Mouse (Mus musculus): ENCODE measurements at regions not wholly inside any gene's neighbourhood (a gene's known extent, or its start where the extent isn't known, plus 50 kb on each side); places are given as distances from the start of the nearest gene placed in this dataset.

- DNase-seq (ENCODE audit: extremely low spot score, low read depth, low spot score): no peak
These were observed 191.6 kb downstream of the Agtpbp1 start for GRCm38 (mm10) chr13:59393231-59393938.

- DNase-seq (ENCODE audit: extremely low spot score, low read depth, low spot score): no peak
These were observed 192.2 kb downstream of the Agtpbp1 start for GRCm38 (mm10) chr13:59392828-59393227.

GRCm38 (mm10) chr13:59387627-59388325, 197.3 kb downstream of the Agtpbp1 start:
- no peak for DNase-seq (ENCODE audit: extremely low spot score, low read depth, low spot score)

DNA sequence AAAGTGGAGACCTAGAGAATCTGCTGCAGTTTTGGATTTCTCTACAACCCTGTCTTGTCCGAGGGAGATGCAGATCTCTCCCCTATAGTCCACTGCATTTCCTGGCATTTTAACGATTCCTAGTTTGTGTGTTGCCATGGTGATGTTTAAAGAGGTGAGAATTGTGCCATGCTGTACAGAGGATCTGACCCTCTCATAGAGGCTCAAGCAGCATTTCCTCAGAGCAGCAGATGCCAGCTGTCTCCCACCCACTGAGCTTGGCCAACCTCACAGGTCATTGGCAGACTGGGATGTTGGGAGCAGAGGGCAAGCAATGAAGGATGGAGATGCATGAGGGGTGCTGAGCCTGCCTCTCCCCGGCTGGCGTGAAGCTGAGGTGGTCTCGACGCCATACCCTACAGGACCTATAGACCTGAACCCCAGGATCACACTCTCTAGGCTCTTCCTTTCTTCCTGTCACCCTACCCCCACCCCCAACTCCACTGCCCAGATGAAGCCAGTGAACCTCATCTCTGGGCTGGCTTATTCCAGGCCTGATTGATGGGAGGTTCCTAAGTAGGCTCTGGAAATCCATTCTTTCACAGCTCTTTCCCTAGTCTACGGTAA, 198.0 kb downstream of the Agtpbp1 start:
- DNase-seq (ENCODE audit: extremely low spot score, low read depth, low spot score): no peak

DNA sequence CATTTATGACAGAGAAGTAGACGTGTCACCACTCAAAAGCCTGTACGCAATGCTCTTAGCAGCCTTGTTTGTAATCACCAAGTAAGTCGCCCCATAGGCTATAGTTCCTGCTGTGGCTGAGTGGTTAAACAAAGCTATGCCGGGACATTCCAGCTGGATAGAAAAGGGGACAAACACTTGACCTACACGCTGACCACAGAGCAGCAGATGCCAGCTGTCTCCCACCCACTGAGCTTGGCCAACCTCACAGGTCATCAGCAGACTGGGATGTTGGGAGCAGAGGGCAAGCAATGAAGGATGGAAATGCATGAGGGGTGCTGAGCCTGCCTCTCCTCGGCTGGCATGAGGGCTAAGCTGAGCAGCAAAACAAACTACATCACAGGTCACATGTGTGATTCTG, 199.2 kb downstream of the Agtpbp1 start:
- no peak for DNase-seq (ENCODE audit: extremely low spot score, low read depth, low spot score)

- DNase-seq (ENCODE audit: extremely low spot score, low read depth, low spot score): no peak
These were observed 214.7 kb downstream of the Agtpbp1 start for GRCm38 (mm10) chr13:59370141-59370816.

- no peak for DNase-seq (ENCODE audit: extremely low spot score, low read depth, low spot score)
These were observed 216.2 kb downstream of the Agtpbp1 start for GRCm38 (mm10) chr13:59368550-59369449.

- DNase-seq (ENCODE audit: extremely low spot score, low read depth, low spot score): peak; percentile 72
These were observed 219.6 kb downstream of the Agtpbp1 start for GRCm38 (mm10) chr13:59365460-59365859.

DNA sequence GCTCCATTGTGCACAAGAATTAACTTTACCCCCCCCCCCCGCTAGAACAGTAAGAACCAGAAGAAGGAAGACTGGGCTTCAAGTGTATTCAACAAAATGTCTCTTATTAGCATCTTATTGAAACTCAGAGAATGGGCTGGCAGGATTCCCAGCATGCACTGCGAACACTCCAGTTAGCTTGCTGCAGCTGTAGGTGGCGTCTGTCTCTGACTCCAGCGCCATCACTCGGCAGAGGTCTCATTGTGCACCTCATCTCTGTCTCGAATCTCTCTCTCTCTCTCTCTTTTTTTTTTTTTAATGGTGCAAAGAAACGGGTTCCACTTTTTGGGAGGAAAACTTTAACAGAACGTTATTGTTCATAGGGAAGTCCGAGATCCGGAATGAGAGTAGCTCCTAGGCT, 221.6 kb downstream of the Agtpbp1 start:
- DNase-seq (ENCODE audit: extremely low spot score, low read depth, low spot score): no peak

DNA sequence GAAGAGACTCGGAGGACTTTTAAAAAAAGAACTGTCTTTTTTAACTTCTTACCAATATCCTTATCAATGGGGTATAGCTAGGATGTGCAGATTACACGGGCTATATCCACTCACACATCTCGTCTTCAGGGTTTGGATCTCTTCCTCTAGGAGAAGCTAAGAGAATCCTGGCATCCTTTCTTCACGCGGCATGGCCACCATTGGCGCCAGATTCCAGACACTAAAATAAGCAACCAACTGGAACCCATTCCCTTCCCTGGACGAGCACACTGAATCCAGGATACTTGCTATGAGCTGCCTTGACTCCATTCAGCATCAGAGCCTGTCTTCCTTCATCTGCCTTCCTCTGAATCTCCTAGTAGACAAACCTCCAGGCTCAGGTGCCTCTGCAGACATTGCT, 223.7 kb downstream of the Agtpbp1 start:
- no peak for DNase-seq (ENCODE audit: extremely low spot score, low read depth, low spot score)

GRCm38 (mm10) chr13:59360026-59360425, 225.0 kb downstream of the Agtpbp1 start:
- no peak for DNase-seq (ENCODE audit: extremely low spot score, low read depth, low spot score)

GRCm38 (mm10) chr13:59358421-59358820, 226.6 kb downstream of the Agtpbp1 start:
- no peak for DNase-seq (ENCODE audit: extremely low spot score, low read depth, low spot score)

DNA sequence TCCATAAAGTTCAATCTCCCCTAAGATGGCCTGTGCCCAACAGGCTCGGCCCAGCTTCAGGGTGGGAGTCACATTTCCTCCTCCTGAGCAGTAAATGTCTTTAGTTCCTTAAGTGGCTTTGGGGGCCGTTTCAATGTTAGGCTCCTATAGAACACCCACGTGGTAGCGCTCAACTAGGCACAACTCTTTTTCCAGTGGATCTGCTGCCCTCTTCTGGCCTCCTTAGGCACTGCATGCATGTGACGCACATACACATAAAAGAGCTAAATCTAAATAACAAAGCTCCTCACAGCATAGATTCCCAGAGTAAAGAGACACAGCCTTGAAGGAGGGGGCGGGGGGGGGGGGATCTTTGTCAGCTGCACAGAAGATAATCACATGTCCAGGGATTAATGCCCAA, 233.6 kb downstream of the Agtpbp1 start:
- DNase-seq (ENCODE audit: extremely low spot score, low read depth, low spot score): no peak

- DNase-seq (ENCODE audit: extremely low spot score, low read depth, low spot score): no peak
These were observed 234.3 kb downstream of the Agtpbp1 start for GRCm38 (mm10) chr13:59350613-59351150.

DNA sequence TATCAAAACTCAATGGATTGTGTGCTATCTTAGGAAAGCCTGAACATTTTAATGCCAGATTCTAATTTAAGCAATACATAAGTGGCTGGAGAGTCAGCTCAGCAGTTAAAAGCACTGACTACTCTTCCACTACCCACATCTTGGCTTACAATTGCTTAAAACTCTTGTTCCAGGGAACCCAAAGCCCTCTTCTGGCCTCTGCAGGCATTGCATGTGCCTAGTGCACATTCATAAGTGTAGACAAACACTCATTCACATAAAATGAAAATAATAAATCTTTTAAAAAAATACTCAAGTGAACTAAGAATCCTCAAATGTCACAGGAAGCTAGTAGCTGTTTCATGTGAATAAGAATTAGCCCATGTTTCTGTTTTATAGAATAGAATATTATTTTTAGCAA, 236.5 kb downstream of the Agtpbp1 start:
- DNase-seq (ENCODE audit: extremely low spot score, low read depth, low spot score): no peak

- DNase-seq (ENCODE audit: extremely low spot score, low read depth, low spot score): no peak
These were observed 243.2 kb downstream of the Agtpbp1 start for GRCm38 (mm10) chr13:59341871-59342270.

DNA sequence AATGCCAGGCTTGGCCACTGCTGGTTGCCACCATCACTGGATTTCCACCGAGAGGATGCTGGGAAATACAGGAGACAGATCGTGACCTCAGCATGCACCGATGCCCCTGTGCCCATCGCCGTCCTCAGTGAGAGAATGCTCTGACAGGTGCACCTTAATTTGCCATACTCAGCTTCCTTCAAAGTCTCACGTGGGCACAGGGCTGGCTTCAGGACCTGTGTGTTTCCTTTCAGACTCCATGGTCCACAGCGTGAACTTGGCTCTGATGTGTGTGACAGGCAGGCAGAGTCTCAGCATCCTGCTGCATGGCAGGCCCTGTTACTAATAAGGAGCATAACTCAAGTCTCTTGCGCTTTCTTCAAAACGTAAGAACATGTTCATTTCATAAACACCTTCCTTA, 246.6 kb downstream of the Agtpbp1 start:
- no peak for DNase-seq (ENCODE audit: extremely low spot score, low read depth, low spot score)

GRCm38 (mm10) chr13:59323933-59324332, 261.1 kb downstream of the Agtpbp1 start:
- no peak for DNase-seq (ENCODE audit: extremely low spot score, low read depth, low spot score)

DNA sequence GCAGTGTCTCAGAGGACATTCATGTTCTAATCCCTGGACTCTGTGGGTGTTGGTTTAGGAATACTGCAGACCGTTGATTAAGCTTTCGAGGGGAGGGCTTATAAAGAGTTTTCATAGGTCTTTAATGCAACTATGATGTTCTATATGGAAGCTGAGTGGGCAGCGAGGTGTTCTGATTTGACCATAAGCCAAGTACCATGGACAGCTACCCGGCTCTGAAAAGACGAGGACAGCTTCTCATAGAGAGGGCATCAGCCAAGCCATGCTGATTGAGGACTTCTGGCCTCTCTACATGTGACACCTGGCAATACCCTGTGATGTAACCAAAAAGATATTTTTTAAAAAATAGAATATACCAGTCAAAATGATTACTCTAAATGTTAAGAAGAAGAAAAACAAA, 261.6 kb downstream of the Agtpbp1 start:
- no peak for DNase-seq (ENCODE audit: extremely low spot score, low read depth, low spot score)

- no peak for DNase-seq (ENCODE audit: extremely low spot score, low read depth, low spot score)
These were observed 264.8 kb downstream of the Agtpbp1 start for GRCm38 (mm10) chr13:59320261-59320660.

All from hindlimb bud, embryonic 11.5 days (tissue).